Mouse (Mus musculus) liver, embryonic 11.5 days (tissue): ENCODE data around the gene Ikzf1. TPM values are rescaled to one million over a fixed set of nuclear protein-coding genes. Genes with fewer than 3 reads are reported as not detected.

Source experiments
- ATAC-seq: fragments of 200-750 bp; cut with Nextera tagmentation; replicated peaks from 2 replicates; pipeline ENCODE4 v1.8.0; 2017; ENCODE audit warnings: moderate number of reproducible peaks, mild to moderate bottlenecking, moderate TSS enrichment, moderate library complexity; ENCODE audit not compliant: low FRiP score
- DNase-seq: peaks from one replicate; pipeline ENCODE4 v3.0.0-alpha.2; 2017; ENCODE audit warnings: low spot score
- H3K27ac ChIP-seq: fragments of 300-500 bp; sonication (generic); 2 replicates; pipeline ENCODE4 v1.5.1; 2014; ENCODE audit warnings: mild to moderate bottlenecking, low read depth, low read length, control low read depth
- H3K27me3 ChIP-seq: fragments of 300-500 bp; sonication (generic); replicated peaks from 2 replicates; pipeline ENCODE4 v1.6.1; 2014; ENCODE audit warnings: low read length, mixed read lengths; ENCODE audit not compliant: control insufficient read depth, insufficient read depth
- H3K36me3 ChIP-seq: fragments of 300-500 bp; sonication (generic); 2 replicates; pipeline ENCODE4 v1.6.1; 2014; ENCODE audit warnings: mild to moderate bottlenecking, low read length, moderate library complexity, mixed read lengths; ENCODE audit not compliant: control insufficient read depth, insufficient read depth
- H3K4me1 ChIP-seq: fragments of 300-500 bp; sonication (generic); replicated peaks from 2 replicates; pipeline ENCODE4 v1.6.1; 2014; ENCODE audit warnings: low read length, mixed read lengths; ENCODE audit not compliant: control insufficient read depth, insufficient read depth
- H3K4me2 ChIP-seq: fragments of 300-500 bp; sonication (generic); 2 replicates; pipeline ENCODE4 v1.6.1; 2014; ENCODE audit warnings: mild to moderate bottlenecking, control low read depth, moderate library complexity
- H3K4me3 ChIP-seq: fragments of 300-500 bp; sonication (generic); 2 replicates; pipeline ENCODE4 v1.5.1; 2014; ENCODE audit warnings: low read depth, low read length, control low read depth
- H3K9ac ChIP-seq: fragments of 300-500 bp; sonication (generic); 2 replicates; pipeline ENCODE4 v1.6.1; 2014; ENCODE audit warnings: low read depth, low read length, control low read depth
- H3K9me3 ChIP-seq: fragments of 300-500 bp; sonication (generic); 2 replicates; pipeline ENCODE4 v1.6.1; 2016; ENCODE audit warnings: low read length, inconsistent platforms, mixed read lengths; ENCODE audit not compliant: control insufficient read depth
- WGBS: fragments of 180-500 bp; shearing (Covaris S2); extraction: QIAGEN DNeasy Blood & Tissue Kit; methylation state at CpG from one replicate; pipeline ENCODE4 v1.1.7; 2014; 5-methylcytosine and 5-hydroxymethylcytosine counted together
- polyA plus RNA-seq: library from polyadenylated mRNA; unstranded; fragments of >200 nt; fragmentation: Nextera tagmentation; extraction: Ambion mirVana; gene quantifications from 2 replicates; pipeline ENCODE4 v1.2.1, GENCODE M21; 2014

Gene Ikzf1
- polyA plus RNA-seq, 1 experiment from 2014 or later, result 105 TPM

GRCm38 (mm10) chr11:11770691-11771090 is 85.9 kb downstream of the Ikzf1 start:
- no peak overlapping the region for H3K9ac ChIP-seq
- peaks cover 6% of the 10 kb centered on the region; the same call in 1 of the 2 replicates for H3K36me3 ChIP-seq
- no peak overlapping the region for H3K4me2 ChIP-seq
- H3K9me3 ChIP-seq, result no peaks in the 10 kb centered on the region
- H3K27ac ChIP-seq, result no peak overlapping the region
- no peaks in the 10 kb centered on the region for H3K4me1 ChIP-seq
- H3K4me3 ChIP-seq, result no peak overlapping the region
- no peaks in the 10 kb centered on the region for H3K27me3 ChIP-seq
- 92% methylated on average over 3 of the region's 3 CpGs for WGBS
- no peak for ATAC-seq
- no peak for DNase-seq

DNA sequence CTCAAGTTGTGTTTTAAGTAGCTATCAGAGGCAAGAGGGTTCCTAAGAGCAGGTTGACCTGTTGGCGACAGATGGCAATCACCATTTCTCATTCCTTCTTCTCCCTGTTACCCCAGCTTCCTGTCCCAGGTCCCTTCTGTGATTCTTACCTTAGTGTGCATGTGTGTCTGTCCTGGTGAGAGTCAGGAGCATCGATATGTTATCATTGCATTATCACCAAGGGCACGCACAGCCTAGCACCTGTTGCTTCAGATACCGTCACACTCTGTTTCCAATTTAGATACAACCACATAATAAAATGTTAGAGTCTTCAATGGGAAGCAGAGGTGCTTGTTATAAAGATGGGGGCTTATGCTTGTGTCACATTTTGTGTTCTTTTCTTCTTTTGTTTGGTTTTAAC is 87.4 kb downstream of the Ikzf1 start:
- H3K4me1 ChIP-seq, result no peaks in the 10 kb centered on the region
- H3K4me3 ChIP-seq, result no peak overlapping the region
- no peak overlapping the region for H3K9ac ChIP-seq
- H3K4me2 ChIP-seq, result no peak overlapping the region
- H3K36me3 ChIP-seq, result peaks cover 6% of the 10 kb centered on the region; the same call in 1 of the 2 replicates
- DNase-seq (no peak), ATAC-seq (no peak)
- H3K9me3 ChIP-seq, result no peaks in the 10 kb centered on the region
- whole genome bisulfite sequencing, result 86% methylated on average over 4 of the region's 4 CpGs
- no peak overlapping the region for H3K27ac ChIP-seq
- no peaks in the 10 kb centered on the region for H3K27me3 ChIP-seq

DNA sequence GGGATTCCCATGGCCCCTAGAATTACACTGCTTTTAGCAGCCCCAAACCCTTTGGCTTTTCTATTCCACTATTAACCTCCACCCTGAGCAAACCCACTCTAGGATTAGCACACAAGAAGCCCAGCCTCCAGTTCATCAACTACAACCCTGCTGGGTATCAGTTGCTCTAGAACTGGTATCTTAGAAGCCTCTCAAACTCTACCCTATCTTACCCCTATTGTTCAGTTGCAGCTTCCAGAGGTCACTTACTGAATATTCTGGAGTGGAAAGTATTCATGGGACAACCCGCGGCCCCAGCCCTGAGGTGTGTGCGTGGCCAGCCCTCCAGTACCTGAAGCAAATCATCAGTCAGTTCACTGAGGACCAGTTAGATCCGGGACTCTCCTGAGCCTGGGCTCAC is 89.6 kb downstream of the Ikzf1 start:
- no peaks in the 10 kb centered on the region for H3K27me3 ChIP-seq
- no peak for ATAC-seq
- 91% methylated on average over 4 of the region's 4 CpGs for WGBS
- H3K4me2 ChIP-seq, result no peak overlapping the region
- DNase-seq, result no peak
- H3K36me3 ChIP-seq, result peaks cover 2% of the 10 kb centered on the region; the same call in 1 of the 2 replicates
- no peak overlapping the region for H3K9ac ChIP-seq
- no peaks in the 10 kb centered on the region for H3K4me1 ChIP-seq
- no peaks in the 10 kb centered on the region for H3K9me3 ChIP-seq
- H3K27ac ChIP-seq, result no peak overlapping the region
- no peak overlapping the region for H3K4me3 ChIP-seq

GRCm38 (mm10) chr11:11774893-11775292 is 90.1 kb downstream of the Ikzf1 start:
- Histone ChIP-seq H3K4me1 (no peaks in the 10 kb centered on the region), H3K4me3 (no peak overlapping the region), H3K36me3 (no peaks in the 10 kb centered on the region), H3K27ac (no peak overlapping the region), H3K9me3 (no peaks in the 10 kb centered on the region), H3K4me2 (no peak overlapping the region), H3K27me3 (no peaks in the 10 kb centered on the region), H3K9ac (no peak overlapping the region)
- DNase-seq (no peak), ATAC-seq (no peak)
- 88% methylated on average over 5 of the region's 5 CpGs for WGBS

DNA sequence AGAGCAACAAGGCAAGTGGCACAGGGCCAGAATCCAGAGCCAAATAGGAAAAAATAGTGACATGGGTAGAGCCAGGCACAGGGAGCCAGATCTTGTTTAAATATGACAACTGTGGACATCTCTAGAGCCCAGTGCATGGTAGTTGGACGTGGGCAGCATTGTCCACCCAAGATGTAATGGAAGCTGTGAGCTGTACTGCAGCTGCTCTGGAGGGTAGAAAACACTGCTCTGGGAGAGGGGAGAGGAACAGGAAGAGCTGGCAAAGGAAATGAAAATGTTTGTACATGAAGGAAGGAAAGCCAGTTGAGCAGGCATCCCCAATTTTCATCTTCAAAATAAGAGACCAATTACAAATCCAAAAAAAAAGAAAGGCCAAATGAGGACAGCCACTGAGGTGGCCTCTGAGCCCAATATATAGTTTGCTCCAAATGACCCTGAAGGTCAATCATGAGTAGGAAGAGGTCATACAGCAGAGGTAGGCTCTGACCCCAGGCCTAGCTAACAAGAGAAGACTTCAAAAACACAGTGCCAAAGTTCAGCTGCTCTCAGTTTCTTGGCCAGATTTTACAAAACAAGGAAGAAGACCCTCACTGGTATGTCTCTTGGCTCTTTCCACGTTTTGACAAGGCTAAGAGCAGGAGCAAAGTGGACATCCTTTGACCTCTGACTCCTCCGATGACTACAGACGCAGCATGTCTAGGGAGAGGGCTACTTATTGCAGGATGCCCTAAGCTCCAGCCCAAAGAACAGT is 91.4 kb downstream of the Ikzf1 start:
- Histone ChIP-seq H3K9ac (no peak overlapping the region), H3K27me3 (no peaks in the 10 kb centered on the region), H3K9me3 (no peaks in the 10 kb centered on the region), H3K36me3 (no peaks in the 10 kb centered on the region), H3K4me3 (no peak overlapping the region), H3K4me1 (no peaks in the 10 kb centered on the region), H3K27ac (no peak overlapping the region), H3K4me2 (no peak overlapping the region)
- DNase-seq, result no peak
- WGBS, result 74% methylated on average over 4 of the region's 4 CpGs
- no peak for ATAC-seq

- H3K36me3 ChIP-seq, result no peaks in the 10 kb centered on the region
- H3K27me3 ChIP-seq, result no peaks in the 10 kb centered on the region
- H3K4me3 ChIP-seq, result no peak overlapping the region
- no peak for ATAC-seq
- no peak overlapping the region for H3K9ac ChIP-seq
- H3K27ac ChIP-seq, result no peak overlapping the region
- H3K4me2 ChIP-seq, result no peak overlapping the region
- no peak for DNase-seq
- WGBS, result 78% methylated on average over 7 of the region's 7 CpGs
- H3K4me1 ChIP-seq, result no peaks in the 10 kb centered on the region
- H3K9me3 ChIP-seq, result no peaks in the 10 kb centered on the region
Observed at GRCm38 (mm10) chr11:11776822-11777174, 92.0 kb downstream of the Ikzf1 start.

- no peak overlapping the region for H3K4me2 ChIP-seq
- H3K4me1 ChIP-seq, result no peaks in the 10 kb centered on the region
- DNase-seq (no peak), ATAC-seq (no peak)
- WGBS, result 65% methylated on average over 3 of the region's 3 CpGs
- no peaks in the 10 kb centered on the region for H3K9me3 ChIP-seq
- H3K4me3 ChIP-seq, result no peak overlapping the region
- no peaks in the 10 kb centered on the region for H3K36me3 ChIP-seq
- no peak overlapping the region for H3K27ac ChIP-seq
- H3K27me3 ChIP-seq, result no peaks in the 10 kb centered on the region
- no peak overlapping the region for H3K9ac ChIP-seq
Observed at GRCm38 (mm10) chr11:11777246-11777645, 92.4 kb downstream of the Ikzf1 start.

- no peak overlapping the region for H3K4me2 ChIP-seq
- no peak overlapping the region for H3K27ac ChIP-seq
- WGBS, result 78% methylated on average over 2 of the region's 2 CpGs
Observed at GRCm38 (mm10) chr11:11777796-11778195, 93.0 kb downstream of the Ikzf1 start.

GRCm38 (mm10) chr11:11778345-11778744 is 93.5 kb downstream of the Ikzf1 start:
- no peak overlapping the region for H3K4me3 ChIP-seq
- no peaks in the 10 kb centered on the region for H3K9me3 ChIP-seq
- no peaks in the 10 kb centered on the region for H3K27me3 ChIP-seq
- ATAC-seq, result no peak
- no peak overlapping the region for H3K27ac ChIP-seq
- DNase-seq, result no peak
- H3K36me3 ChIP-seq, result no peaks in the 10 kb centered on the region
- WGBS, result 93% methylated on average over 6 of the region's 6 CpGs
- no peak overlapping the region for H3K4me2 ChIP-seq
- no peak overlapping the region for H3K9ac ChIP-seq
- H3K4me1 ChIP-seq, result no peaks in the 10 kb centered on the region

More at GRCm38 (mm10) chr11:11777796-11778195, 93.0 kb downstream of the Ikzf1 start:
- ATAC-seq, result no peak
- DNase-seq, result no peak
- no peak overlapping the region for H3K9ac ChIP-seq
- H3K4me3 ChIP-seq, result no peak overlapping the region
- H3K36me3 ChIP-seq, result no peaks in the 10 kb centered on the region
- H3K9me3 ChIP-seq, result no peaks in the 10 kb centered on the region
- H3K27me3 ChIP-seq, result no peaks in the 10 kb centered on the region
- H3K4me1 ChIP-seq, result no peaks in the 10 kb centered on the region
